In genomic region chr11:20201661-20202101, GRCm38 (mm10) we compare ENCODE assay signal across 8 mouse cellular contexts. TPM values are rescaled to one million over a fixed set of nuclear protein-coding genes. Genes with fewer than 3 reads are reported as not detected.
DNase-seq lines count a peak whose midpoint lies in the region; ATAC-seq and TF ChIP-seq lines count a peak whose summit lies in the region.

No protein-coding gene starts in this region.

- peak overlapping the region; percentile 53 for H3K27ac ChIP-seq in cerebellum, adult 2 months (ENCODE audit: insufficient read depth, low read length)
- H3K27ac ChIP-seq in embryonic facial prominence, embryonic 15.5 days (replicated peaks), result peak overlapping the region; percentile 97

- H3K4me1 ChIP-seq in cerebellum, adult 2 months (ENCODE audit: control insufficient read depth, insufficient read depth, low read length), result no peaks in the 10 kb centered on the region; the same call in 1 of the 2 replicates
- H3K4me1 ChIP-seq in embryonic facial prominence, embryonic 15.5 days, result peaks cover 29% of the 10 kb centered on the region

- intact Hi-C loops in heart, postnatal 10 days (cut with DNase I), result loop anchor here (2.0 to 5.0 kb wide), 3 partner anchors 69 to 201 kb away; partner anchors contain the start of gene Slc1a4

- WGBS in cerebellum, adult 2 months, result 1% methylated on average over 40 of the region's 40 CpGs
- WGBS in embryonic facial prominence, embryonic 15.5 days, result under 1% methylated on average over 40 of the region's 40 CpGs

- no peaks in the 10 kb centered on the region for H3K27me3 ChIP-seq in cerebellum, adult 2 months (ENCODE audit: control insufficient read depth, insufficient read depth, low read length)
- no peaks in the 10 kb centered on the region for H3K27me3 ChIP-seq in embryonic facial prominence, embryonic 15.5 days

- TF ChIP-seq POLR2A in cerebellum, adult 2 months (IDR thresholded peaks at IDR 0.05; ENCODE audit: borderline replicate concordance, insufficient read depth, low read length), result no peak

- ATAC-seq in embryonic facial prominence, embryonic 15.5 days (ENCODE audit: insufficient number of reproducible peaks, low FRiP score, low TSS enrichment, low read depth), result peak; percentile 8; the same call in 1 of the 2 replicates

- no peaks in the 10 kb centered on the region for H3K36me3 ChIP-seq in embryonic facial prominence, embryonic 15.5 days

- H3K9me3 ChIP-seq in embryonic facial prominence, embryonic 15.5 days (replicated peaks), result no peaks in the 10 kb centered on the region

- no peak for TF ChIP-seq CTCF in cerebellum, adult 2 months (IDR thresholded peaks at IDR 0.05; ENCODE audit: borderline replicate concordance, insufficient read depth, low read depth, low read length)

- H3K4me3 ChIP-seq in cerebellum, adult 2 months (replicated peaks; ENCODE audit: insufficient read depth, low read depth, low read length), result peak overlapping the region; percentile 87
- H3K4me3 ChIP-seq in embryonic facial prominence, embryonic 15.5 days (replicated peaks), result peak overlapping the region; percentile 100

- H3K9ac ChIP-seq in embryonic facial prominence, embryonic 15.5 days, result peak overlapping the region; percentile 99

- DNase-seq in cerebellum, adult 2 months, result peak in 1 of 2 experiments; percentile 52
- DNase-seq in cerebellum, postnatal 4 days (ENCODE audit: low spot score in 2 of 2), result no peak
- DNase-seq in T-cell, adult 2 months (ENCODE audit: low spot score), result peak; percentile 29
- DNase-seq in heart, postnatal 10 days, result peak; percentile 69 to 76
- peak; percentile 60 to 71 for DNase-seq in layer of hippocampus, postnatal 10 days (ENCODE audit: low spot score in 2 of 2)
- peak; percentile 71 to 77 for DNase-seq in lung, postnatal 4 days
- DNase-seq in skeletal muscle tissue, adult 2 months (ENCODE audit: low read depth, low spot score), result peak; percentile 55

- H3K4me2 ChIP-seq in embryonic facial prominence, embryonic 15.5 days (replicated peaks), result peak overlapping the region; percentile 63

RNA-seq across cellular contexts. Expression of gene Rab1a, which starts 0.4 kb away (rescaled TPM):
- polyA plus RNA-seq in cerebellum, adult 2 months (2012; rRNA removed), result 191 and 197 TPM in 2 replicates
- polyA plus RNA-seq in embryonic facial prominence, embryonic 15.5 days (2015; fragmentation: Nextera tagmentation; extraction: Ambion mirVana), result 264 and 287 TPM in 2 replicates
- 100 to 1,000 TPM; 163 to 167 TPM for total RNA-seq in heart, postnatal 10 days (2021)
- total RNA-seq in layer of hippocampus, postnatal 10 days (2021), result 100 to 1,000 TPM; 190 to 198 TPM

RNA-seq across cellular contexts. Expression of gene Cep68, which starts 47.5 kb away (rescaled TPM):
- polyA plus RNA-seq in cerebellum, adult 2 months (2012; rRNA removed), result 12.6 and 12.9 TPM in 2 replicates
- 31.1 and 33.2 TPM in 2 replicates for polyA plus RNA-seq in embryonic facial prominence, embryonic 15.5 days (2015; fragmentation: Nextera tagmentation; extraction: Ambion mirVana)
- 10 to 100 TPM; 40.0 to 42.7 TPM for total RNA-seq in heart, postnatal 10 days (2021)
- total RNA-seq in layer of hippocampus, postnatal 10 days (2021), result 10 to 100 TPM; 33.5 to 34.3 TPM

Comparison
In these comparisons a context has a peak if more than half of its experiments do, and no peak if none do; other contexts are left out.
1. DNase-seq: peak in T-cell, adult 2 months (single experiment), heart, postnatal 10 days (2 of 2), layer of hippocampus, postnatal 10 days (2 of 2), lung, postnatal 4 days (2 of 2) and skeletal muscle tissue, adult 2 months (single experiment); none in cerebellum, postnatal 4 days (0 of 2).